Mouse (Mus musculus): Measurements from ENCODE around the gene Runx1.

- TF ChIP-seq CTCF (IDR thresholded peaks at IDR 0.05; ENCODE audit: control insufficient read depth, insufficient read depth, low read length) (no peak), POLR2A (IDR thresholded peaks at IDR 0.05; ENCODE audit: borderline replicate concordance, control insufficient read depth, low read depth, low read length) (no peak)
Measured at GRCm38 (mm10) chr16:92863179-92863578, 37.2 kb upstream of the Runx1 start.
